Mouse (Mus musculus) CH12.LX (cell line): ENCODE results near the gene Fam114a1. TPM values are rescaled to one million over a fixed set of nuclear protein-coding genes. Genes with fewer than 3 reads are reported as not detected.

ENCODE experiments used
- DNase-seq: peaks from one replicate; pipeline ENCODE4 v3.0.0-alpha.2; 2013; ENCODE audit errors: extremely low read depth
- H3K27ac ChIP-seq: 2 replicates; pipeline ENCODE4 v1.5.1; 2012; ENCODE audit warnings: low read depth, mild to moderate bottlenecking, control low read depth, moderate library complexity; ENCODE audit not compliant: insufficient read depth
- H3K27me3 ChIP-seq: replicated peaks from 2 replicates; pipeline ENCODE3; 2012; ENCODE audit warnings: inconsistent platforms
- H3K36me3 ChIP-seq, 2 experiments: replicated peaks in 1 of 2; 2 replicates each; pipeline versions ENCODE3 to v1.6.1; 2012; ENCODE audit warnings: inconsistent platforms in 1 of 2, low read length in 1 of 2, mild to moderate bottlenecking in 1 of 2, mixed read lengths in 1 of 2, moderate library complexity in 1 of 2; ENCODE audit not compliant: control insufficient read depth in 1 of 2, insufficient read depth in 1 of 2
- H3K4me1 ChIP-seq, 2 experiments: 2 replicates each; pipeline ENCODE4 v1.6.1; 2012; ENCODE audit warnings: inconsistent platforms in 1 of 2, moderate library complexity in 1 of 2; ENCODE audit not compliant: insufficient read depth in 2 of 2, control insufficient read depth in 1 of 2
- H3K4me2 ChIP-seq: 2 replicates; pipeline ENCODE4 v1.6.1; 2012; ENCODE audit warnings: low read depth, mild to moderate bottlenecking, control low read depth; ENCODE audit not compliant: poor library complexity, insufficient read depth, severe bottlenecking
- H3K4me3 ChIP-seq, 3 experiments: fragments of 150-350 bp in 1 of 3; sonication (generic) in 1 of 3; replicated peaks in 1 of 3; 2 replicates each; pipeline versions ENCODE3 to v1.5.1; 2011 to 2012; ENCODE audit warnings: low read depth in 2 of 3, low read length in 2 of 3, mild to moderate bottlenecking in 2 of 3, moderate library complexity in 2 of 3, control low read depth in 1 of 3, improper control_type of control experiment in 1 of 3, inconsistent platforms in 1 of 3, mixed read lengths in 1 of 3; ENCODE audit not compliant: poor library complexity in 1 of 3
- H3K79me2 ChIP-seq: replicated peaks from 2 replicates; pipeline ENCODE4 v1.6.1; 2012; ENCODE audit warnings: mild to moderate bottlenecking, moderate library complexity; ENCODE audit not compliant: control insufficient read depth, poor library complexity, insufficient read depth, severe bottlenecking; ENCODE audit errors: extremely low read depth
- H3K9ac ChIP-seq: 2 replicates; pipeline ENCODE4 v1.6.1; 2012; ENCODE audit warnings: low read depth, mild to moderate bottlenecking, control low read depth, moderate library complexity; ENCODE audit not compliant: insufficient read depth
- H3K9me3 ChIP-seq: replicated peaks from 2 replicates; pipeline ENCODE3; 2012; ENCODE audit warnings: low read length, inconsistent platforms, mixed read lengths
- CTCF ChIP-seq, 2 experiments: IDR thresholded peaks in 1 of 2; conservative IDR thresholded peaks in 1 of 2; 2 replicates each; pipeline ENCODE4 v1.5.1; 2011 to 2012; ENCODE audit warnings: low read depth in 2 of 2, low read length in 2 of 2, improper control_type of control experiment in 1 of 2, inconsistent platforms in 1 of 2, mild to moderate bottlenecking in 1 of 2, moderate library complexity in 1 of 2
- HCFC1 ChIP-seq: IDR thresholded peaks from 2 replicates; pipeline ENCODE4 v1.6.1; 2012; ENCODE audit warnings: low read depth, mild to moderate bottlenecking, inconsistent platforms, low read length, improper control_type of control experiment
- IRF4 ChIP-seq: IDR thresholded peaks from 2 replicates; pipeline ENCODE4 v1.6.1; 2014; ENCODE audit warnings: low read depth, mild to moderate bottlenecking, inconsistent platforms, low read length, improper control_type of control experiment
- JUN ChIP-seq: IDR thresholded peaks from 2 replicates; pipeline ENCODE4 v1.6.1; 2011; ENCODE audit warnings: low read depth, mild to moderate bottlenecking, low read length, improper control_type of control experiment, moderate library complexity; ENCODE audit not compliant: insufficient read depth
- JUND ChIP-seq: conservative IDR thresholded peaks from 2 replicates; pipeline ENCODE4 v1.6.1; 2011; ENCODE audit warnings: low read depth, low read length, improper control_type of control experiment
- MAFK ChIP-seq: IDR thresholded peaks from 2 replicates; pipeline ENCODE4 v1.6.1; 2011; ENCODE audit warnings: low read length, improper control_type of control experiment; ENCODE audit not compliant: insufficient replicate concordance
- MAX ChIP-seq: IDR thresholded peaks from 2 replicates; pipeline ENCODE4 v1.6.1; 2011; ENCODE audit warnings: low read length, improper control_type of control experiment
- MYC ChIP-seq: IDR thresholded peaks from 2 replicates; pipeline ENCODE4 v1.6.1; 2011; ENCODE audit warnings: low read depth, mild to moderate bottlenecking, improper control_type of control experiment, low read length
- NELFE ChIP-seq: IDR thresholded peaks from 2 replicates; pipeline ENCODE4 v1.6.1; 2011; ENCODE audit warnings: low read depth, low read length, improper control_type of control experiment
- NRF1 ChIP-seq: IDR thresholded peaks from 2 replicates; pipeline ENCODE4 v1.6.1; 2014; ENCODE audit warnings: low read depth, mild to moderate bottlenecking, inconsistent platforms, low read length, improper control_type of control experiment, moderate library complexity
- RAD21 ChIP-seq: IDR thresholded peaks from 2 replicates; pipeline ENCODE4 v1.6.1; 2011; ENCODE audit warnings: low read depth, mild to moderate bottlenecking, low read length, improper control_type of control experiment, moderate library complexity
- RCOR1 ChIP-seq: conservative IDR thresholded peaks from 2 replicates; pipeline ENCODE4 v1.6.1; 2012; ENCODE audit warnings: low read depth, mild to moderate bottlenecking, inconsistent platforms, low read length, improper control_type of control experiment
- TCF12 ChIP-seq: IDR thresholded peaks from 2 replicates; pipeline ENCODE4 v1.6.1; 2014; ENCODE audit warnings: low read depth, mild to moderate bottlenecking, inconsistent platforms, low read length, improper control_type of control experiment
- UBTF ChIP-seq: IDR thresholded peaks from 2 replicates; pipeline ENCODE4 v1.6.1; 2012; ENCODE audit warnings: low read depth, mild to moderate bottlenecking, inconsistent platforms, low read length, improper control_type of control experiment, moderate library complexity
- ZNF384 ChIP-seq: IDR thresholded peaks from 2 replicates; pipeline ENCODE4 v1.6.1; 2012; ENCODE audit warnings: low read depth, low read length, improper control_type of control experiment, inconsistent platforms
- dilution Hi-C: fragments of 300-500 bp; cut with MboI; formaldehyde crosslinking; loops from 2 replicates; pipeline ENCODE4 v1.14.3; 2020; ENCODE audit warnings: low sequenced_read_pairs; ENCODE audit not compliant: extremely low pct_unique_long_range_greater_than_20kb, extremely low pct_ligation_motif_present
- in situ Hi-C: fragments of 300-500 bp; cut with MboI; formaldehyde crosslinking; loops from 3 replicates; pipeline ENCODE4 v1.14.3; 2019; ENCODE audit warnings: low sequenced_read_pairs, low pct_ligation_motif_present, low pct_unique_long_range_greater_than_20kb, mixed read lengths
- polyA plus RNA-seq: library from polyadenylated mRNA; unstranded; fragments of >175 nt; gene quantifications from 2 replicates; pipeline ENCODE4 v1.2.1, GENCODE M21; 2012; ENCODE audit warnings: low read depth; ENCODE audit not compliant: insufficient read length
- total RNA-seq, 2 experiments: library from RNA; depleted of rRNA; stranded (reverse); fragments of 300-350 nt in 1 of 2; fragments of >200 nt in 1 of 2; gene quantifications; 2 replicates each; pipeline ENCODE4 v1.2.3; 2012 to 2014

The Fam114a1 gene
- total and polyA plus RNA-seq, 3 experiments: 0.12 to 0.47 (median 0.27) TPM

DNA sequence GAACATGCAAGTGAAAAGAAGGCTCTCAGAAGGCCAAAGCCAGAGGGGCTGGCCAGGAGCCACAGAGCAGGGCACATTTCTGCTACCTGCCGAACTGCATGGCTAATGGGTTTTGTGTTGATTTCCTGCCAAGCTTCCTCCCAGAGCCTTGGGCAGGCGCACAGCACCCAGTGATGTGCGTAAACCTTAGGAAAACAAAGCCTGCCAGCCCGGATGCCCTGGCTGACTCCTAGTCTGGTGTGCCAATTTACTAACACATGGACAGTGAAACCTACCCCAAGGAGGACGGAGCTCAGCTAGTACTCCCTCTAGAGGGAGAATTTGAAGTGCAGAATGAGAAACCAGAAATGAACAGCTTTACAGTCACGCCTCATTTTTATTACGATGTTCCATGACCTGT, 50.0 kb downstream of the Fam114a1 start:
- in situ Hi-C loops: loop anchor here (25.0 kb wide), 1 partner anchor 692 kb away; no protein-coding TSS in a partner anchor
- no peak overlapping the region for H3K4me2 ChIP-seq
- no peaks in the 10 kb centered on the region for H3K36me3 ChIP-seq
- H3K4me1 ChIP-seq: peaks cover 2 to 5% of the 10 kb centered on the region in 2 experiments; a peak in 3 of 4 replicates
- TF ChIP-seq TCF12 (no peak), NRF1 (no peak), JUN (no peak), CTCF (conservative IDR thresholded peaks at IDR 0.05 in 1 of 2, IDR thresholded peaks at IDR 0.05 in 1 of 2; ENCODE audit: low read depth in 2 of 2, low read length in 2 of 2) (peak in 1 of 2 experiments; percentile 41; a peak in 2 of 4 replicates), UBTF (no peak), MAFK (no peak), MAX (no peak), NELFE (no peak), RAD21 (peak; percentile 12)
- TF ChIP-seq, all 38 proteins: peak for 2
- H3K9me3 ChIP-seq: peaks cover 5% of the 10 kb centered on the region
- H3K27ac ChIP-seq: no peak overlapping the region
- DNase-seq: no peak
- H3K27me3 ChIP-seq: no peaks in the 10 kb centered on the region
- no peak overlapping the region for H3K4me3 ChIP-seq
- dilution Hi-C loops: no loop called here
- no peak overlapping the region for H3K9ac ChIP-seq
- H3K79me2 ChIP-seq: no peaks in the 10 kb centered on the region

- no peak overlapping the region for H3K9ac ChIP-seq
- H3K9me3 ChIP-seq: peaks cover 5% of the 10 kb centered on the region
- no peaks in the 10 kb centered on the region for H3K79me2 ChIP-seq
- no peak overlapping the region for H3K4me2 ChIP-seq
- H3K27me3 ChIP-seq: no peaks in the 10 kb centered on the region
- dilution Hi-C loops: no loop called here
- no peaks in the 10 kb centered on the region for H3K36me3 ChIP-seq
- H3K27ac ChIP-seq: no peak overlapping the region
- TF ChIP-seq RCOR1 (no peak), HCFC1 (no peak), ZNF384 (no peak), JUN (no peak), TCF12 (no peak), MYC (no peak), IRF4 (no peak), JUND (no peak)
- no peak overlapping the region for H3K4me3 ChIP-seq
- DNase-seq: no peak
- peaks cover 2 to 5% of the 10 kb centered on the region in 2 experiments; a peak in 2 of 4 replicates for H3K4me1 ChIP-seq
- in situ Hi-C loops: loop anchor here (25.0 kb wide), 1 partner anchor 690 kb away; no protein-coding TSS in a partner anchor
These were observed 52.1 kb downstream of the Fam114a1 start for GRCm38 (mm10) chr5:65022006-65022405.
